Mouse (Mus musculus) sigmoid colon, adult 10 weeks (tissue): ENCODE data around the gene Zfp968. TPM values are rescaled to one million over a fixed set of nuclear protein-coding genes. Genes with fewer than 3 reads are reported as not detected.

Source experiments
- polyA plus RNA-seq: library from polyadenylated mRNA; stranded (reverse); fragments of 350-450 nt; fragmentation: Illumina TruSeq; extraction: RNeasy Lipid Tissue Mini Kit (QIAGEN cat#74804); gene quantifications from one replicate; pipeline ENCODE4 v1.2.3, GENCODE M21; 2014; ENCODE audit warnings: low read depth, low replicate concordance

Gene Zfp968
- 30.9 TPM for polyA plus RNA-seq

GRCm38 (mm10) chr2:175372136-175372535, at the start of gene Zfp968:
Zfp968 (plus strand) TSS chr2:175372436.

GRCm38 (mm10) chr2:175338097-175338496, 34.1 kb upstream of the Zfp968 start, which contains the start of gene Gm4631:
Gm4631 (minus strand) TSS chr2:175338197.

Other genes with a start within 250 kb of the Zfp968 start
- gene Gm14399, start 230.4 kb upstream of the Zfp968 start, polyA plus RNA-seq, result 48.4 TPM
- gene Gm14443, start 196.6 kb upstream of the Zfp968 start, polyA plus RNA-seq, result 3.7 TPM
- 34.9 TPM for gene Gm14391, start 165.5 kb upstream of the Zfp968 start, polyA plus RNA-seq
- gene Gm14440, start 97.3 kb upstream of the Zfp968 start, polyA plus RNA-seq, result 67.5 TPM
- 101 TPM for gene Gm4631, start 34.2 kb upstream of the Zfp968 start, polyA plus RNA-seq
- gene Gm4724, start 63.4 kb downstream of the Zfp968 start, polyA plus RNA-seq, result 32.4 TPM
- 42.5 TPM for gene Zfp965, start 97.5 kb downstream of the Zfp968 start, polyA plus RNA-seq